Mouse (Mus musculus) kidney, adult 11 months (tissue): ENCODE measurements around the gene Tprg.
A peak's percentile ranks its signal among the peaks of the same experiment; 100 is the strongest.

Experiments
- DNase-seq: peaks from one replicate; pipeline ENCODE4 v3.0.0; 2022

Tprg gene

GRCm38 (mm10) chr16:25425376-25425775 lies 138.8 kb downstream of the Tprg start:
- DNase-seq = no peak

DNA sequence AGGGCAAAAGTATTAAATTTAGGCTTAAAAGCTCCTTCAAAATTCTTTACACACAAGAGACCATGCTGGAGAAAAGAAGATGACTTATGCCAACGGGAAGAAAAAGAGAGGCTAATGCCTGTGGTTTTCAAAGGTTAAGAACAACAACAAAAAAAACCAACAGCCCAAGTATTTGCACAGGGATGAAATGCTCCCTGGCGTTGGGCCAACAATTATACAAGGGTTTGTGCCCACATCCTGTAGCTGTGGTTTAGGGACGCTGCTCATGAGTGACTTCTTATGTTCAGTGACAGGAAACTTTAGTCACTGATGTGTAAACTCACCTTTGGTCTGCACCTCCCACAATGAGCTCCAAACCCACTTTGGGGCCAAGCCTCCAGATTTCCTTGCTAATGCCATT lies 139.6 kb downstream of the Tprg start:
- peak; percentile 60 for DNase-seq

GRCm38 (mm10) chr16:25440039-25440438 lies 153.4 kb downstream of the Tprg start:
- DNase-seq = no peak

- DNase-seq = peak; percentile 43
Measured at GRCm38 (mm10) chr16:25445580-25445979, 159.0 kb downstream of the Tprg start.

- DNase-seq = peak; percentile 19
Measured at GRCm38 (mm10) chr16:25451511-25451910, 164.9 kb downstream of the Tprg start.

GRCm38 (mm10) chr16:25464732-25465131 lies 178.1 kb downstream of the Tprg start:
- no peak for DNase-seq

DNA sequence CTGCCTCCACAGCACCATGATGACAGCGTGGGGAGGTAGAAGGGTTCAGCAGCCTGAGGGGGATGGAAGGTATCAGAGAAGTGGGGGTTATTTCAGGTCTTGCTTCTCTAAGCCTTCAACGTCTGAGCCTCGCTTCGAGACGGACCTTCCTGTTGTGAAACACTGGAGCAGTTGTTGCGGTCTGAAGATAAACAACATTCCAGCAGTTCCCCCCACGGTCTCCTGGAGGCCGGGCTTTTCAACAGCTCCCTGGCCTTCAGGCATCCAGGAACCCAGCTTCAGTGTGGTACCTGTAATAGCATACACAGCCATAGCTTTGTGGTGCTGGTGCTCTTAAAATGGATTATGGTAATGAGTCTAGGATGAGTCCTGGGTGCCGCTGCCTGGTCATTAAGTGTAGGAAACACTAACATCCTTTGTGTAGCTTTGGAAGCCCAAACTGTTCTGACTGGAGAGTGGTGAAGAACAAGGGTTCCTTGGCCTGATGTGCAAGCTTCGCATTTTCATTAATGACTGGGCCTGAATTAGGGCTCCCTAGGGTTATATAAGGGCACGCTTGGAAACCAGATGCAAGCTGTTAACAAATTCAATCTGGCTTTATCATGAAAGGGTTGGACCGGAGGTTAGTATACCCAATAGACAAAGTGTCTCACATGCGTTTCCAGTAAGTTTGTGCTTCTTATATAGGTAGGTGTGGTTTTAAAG lies 179.0 kb downstream of the Tprg start:
- peak; percentile 7 for DNase-seq

- no peak for DNase-seq
Measured at GRCm38 (mm10) chr16:25468040-25468439, 181.4 kb downstream of the Tprg start.

DNA sequence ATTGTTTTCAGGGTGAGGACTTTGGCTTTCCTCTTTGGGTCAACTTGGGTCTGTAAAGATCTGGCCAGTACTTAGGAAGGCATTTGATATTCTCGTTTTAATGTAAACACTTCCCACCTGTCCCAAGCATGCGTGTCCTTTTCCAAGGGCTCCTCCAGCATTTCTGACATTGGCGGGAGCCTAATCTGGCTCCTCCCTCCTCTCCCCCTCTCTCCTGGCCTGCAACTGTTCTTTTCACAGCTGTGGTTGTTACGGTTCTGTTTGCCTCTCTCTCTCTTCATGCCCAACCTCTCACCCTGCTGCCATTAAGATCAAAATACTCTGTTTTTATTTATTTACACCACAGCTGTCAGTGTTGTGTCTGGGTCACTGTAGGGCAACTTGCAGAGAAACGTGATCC lies 182.0 kb downstream of the Tprg start:
- DNase-seq = no peak
